Mouse (Mus musculus): ENCODE results near the gene Tex16. TPM values are rescaled to one million over a fixed set of nuclear protein-coding genes. Genes with fewer than 3 reads are reported as not detected.

The Tex16 gene
- polyA plus RNA-seq (2016; fragmentation: Nextera tagmentation; extraction: Ambion mirVana), result 0.97 and 0.98 TPM in 2 replicates

- Histone ChIP-seq H3K27me3 (replicated peaks) (no peaks in the 10 kb centered on the region), H3K4me2 (no peak within 1 kb of the TSS), H3K4me1 (no peaks in the 10 kb centered on the region), H3K4me3 (no peak within 1 kb of the TSS), H3K36me3 (no peaks in the 10 kb centered on the region), H3K9me3 (replicated peaks) (no peaks in the 10 kb centered on the region), H3K27ac (no peak within 1 kb of the TSS), H3K9ac (no peak within 1 kb of the TSS)
- no peak for ATAC-seq
Measured at GRCm38 (mm10) chrX:112010707-112011106, at the start of gene Tex16. Gene Tex16, plus strand, starts transcription at chrX:112011007.

- H3K4me3 ChIP-seq, result no peak overlapping the region
- no peaks in the 10 kb centered on the region for H3K4me1 ChIP-seq
- no peak for ATAC-seq
- no peak overlapping the region for H3K9ac ChIP-seq
- 27% methylated on average over 1 of the region's 1 CpGs for WGBS (ENCODE audit: insufficient replicate concordance)
- no peak overlapping the region for H3K27ac ChIP-seq
- H3K36me3 ChIP-seq, result no peaks in the 10 kb centered on the region
- no peaks in the 10 kb centered on the region for H3K27me3 ChIP-seq (replicated peaks)
- no peaks in the 10 kb centered on the region for H3K9me3 ChIP-seq (replicated peaks)
- no peak overlapping the region for H3K4me2 ChIP-seq
Measured at GRCm38 (mm10) chrX:111999661-112000060, 11.1 kb upstream of the Tex16 start.

Other genes with a start within 250 kb of the Tex16 start
- gene Gm45194, start 119.6 kb upstream of the Tex16 start, polyA plus RNA-seq (2016; fragmentation: Nextera tagmentation; extraction: Ambion mirVana), result 1.2 and 1.7 TPM in 2 replicates
- gene 4933403O08Rik, start 228.0 kb downstream of the Tex16 start, polyA plus RNA-seq (2016; fragmentation: Nextera tagmentation; extraction: Ambion mirVana), result 0.12 TPM in 1 of 2 replicates, not detected in the other

Data from liver, embryonic 12.5 days (tissue).